Mouse (Mus musculus): ENCODE measurements around the gene Ppp4r4.
"Not testable (repeated sequence)": the region's sequence is repeated elsewhere in the genome, so short reads cannot be mapped to it uniquely, and the experiment has no call there.

Gene Ppp4r4

GRCm38 (mm10) chr12:103532020-103532648 lies at the start of gene Ppp4r4:
Ppp4r4 (plus strand) TSS chr12:103532283.
- no peak for DNase-seq (ENCODE audit: low read depth)

- DNase-seq (ENCODE audit: low read depth), result no peak
These were observed 49.3 kb upstream of the Ppp4r4 start for GRCm38 (mm10) chr12:103482781-103483180.

GRCm38 (mm10) chr12:103484200-103484972 lies 47.7 kb upstream of the Ppp4r4 start:
- not testable (repeated sequence) for DNase-seq (ENCODE audit: low read depth)

- DNase-seq (ENCODE audit: low read depth), result no peak
These were observed 45.4 kb upstream of the Ppp4r4 start for GRCm38 (mm10) chr12:103486726-103487125.

- DNase-seq (ENCODE audit: low read depth), result peak; percentile 37
These were observed 44.8 kb upstream of the Ppp4r4 start for GRCm38 (mm10) chr12:103487276-103487675.

- DNase-seq (ENCODE audit: low read depth), result no peak
These were observed 44.3 kb upstream of the Ppp4r4 start for GRCm38 (mm10) chr12:103487750-103488149.

GRCm38 (mm10) chr12:103491091-103491730 lies 40.9 kb upstream of the Ppp4r4 start:
- no peak for DNase-seq (ENCODE audit: low read depth)

GRCm38 (mm10) chr12:103492767-103493166 lies 39.3 kb upstream of the Ppp4r4 start:
- peak; percentile 90 for DNase-seq (ENCODE audit: low read depth)

- DNase-seq (ENCODE audit: low read depth), result peak; percentile 61
These were observed 37.6 kb upstream of the Ppp4r4 start for GRCm38 (mm10) chr12:103494486-103494885.

GRCm38 (mm10) chr12:103498768-103499167 lies 33.3 kb upstream of the Ppp4r4 start:
- no peak for DNase-seq (ENCODE audit: low read depth)

GRCm38 (mm10) chr12:103499261-103499660 lies 32.8 kb upstream of the Ppp4r4 start:
- DNase-seq (ENCODE audit: low read depth), result no peak

GRCm38 (mm10) chr12:103503300-103503699 lies 28.8 kb upstream of the Ppp4r4 start:
- no peak for DNase-seq (ENCODE audit: low read depth)

GRCm38 (mm10) chr12:103504402-103504801 lies 27.7 kb upstream of the Ppp4r4 start:
- no peak for DNase-seq (ENCODE audit: low read depth)

GRCm38 (mm10) chr12:103508346-103508745 lies 23.7 kb upstream of the Ppp4r4 start:
- DNase-seq (ENCODE audit: low read depth), result no peak

- no peak for DNase-seq (ENCODE audit: low read depth)
These were observed 22.2 kb upstream of the Ppp4r4 start for GRCm38 (mm10) chr12:103509893-103510292.

GRCm38 (mm10) chr12:103511586-103511985 lies 20.5 kb upstream of the Ppp4r4 start:
- no peak for DNase-seq (ENCODE audit: low read depth)

- no peak for DNase-seq (ENCODE audit: low read depth)
These were observed 19.0 kb upstream of the Ppp4r4 start for GRCm38 (mm10) chr12:103513039-103513438.

GRCm38 (mm10) chr12:103513451-103513871 lies 18.6 kb upstream of the Ppp4r4 start:
- no peak for DNase-seq (ENCODE audit: low read depth)

- DNase-seq (ENCODE audit: low read depth), result no peak
These were observed 17.7 kb upstream of the Ppp4r4 start for GRCm38 (mm10) chr12:103514354-103514753.

- DNase-seq (ENCODE audit: low read depth), result no peak
These were observed 16.4 kb upstream of the Ppp4r4 start for GRCm38 (mm10) chr12:103515638-103516037.

- peak; percentile 20 for DNase-seq (ENCODE audit: low read depth)
These were observed 13.4 kb upstream of the Ppp4r4 start for GRCm38 (mm10) chr12:103518640-103519039.

GRCm38 (mm10) chr12:103530596-103530995 lies 1.5 kb upstream of the Ppp4r4 start:
- no peak for DNase-seq (ENCODE audit: low read depth)

Measured in NIH3T3 (cell line).